Mouse (Mus musculus) T-cell, adult 66 days (primary cell): Measurements from ENCODE around the gene Mcrip2. TPM values are rescaled to one million over a fixed set of nuclear protein-coding genes. Genes with fewer than 3 reads are reported as not detected.

Source experiments
- total RNA-seq, 2 experiments: library from RNA; stranded (reverse); gene quantifications; 3 replicates in 1 of 2; 4 replicates in 1 of 2; pipeline ENCODE4 v1.2.4; 2023

Mcrip2 gene
- total RNA-seq = 1 to 10 TPM; 2.4 to 9.4 TPM

GRCm38 (mm10) chr17:25868601-25869191 is at the start of gene Mcrip2:
Gene Mcrip2, minus strand, starts transcription at chr17:25868764.

GRCm38 (mm10) chr17:25880196-25880910 is 11.8 kb upstream of the Mcrip2 start, which contains the start of gene Wfikkn1:
Gene Wfikkn1, minus strand, starts transcription at chr17:25880858.

GRCm38 (mm10) chr17:25874721-25875170 is 6.2 kb upstream of the Mcrip2 start, which contains the start of gene Mettl26:
Gene Mettl26, plus strand, starts transcription at chr17:25875074.

GRCm38 (mm10) chr17:25860832-25861703 is 7.5 kb downstream of the Mcrip2 start, which contains the start of gene Wdr90:
Gene Wdr90, minus strand, starts transcription at chr17:25861501.

GRCm38 (mm10) chr17:25844396-25844901 is 24.1 kb downstream of the Mcrip2 start, which contains the start of gene Rhot2:
Gene Rhot2, minus strand, starts transcription at chr17:25844851.

GRCm38 (mm10) chr17:25841117-25841880 is 27.3 kb downstream of the Mcrip2 start, which contains the start of gene Gm20683:
Gene Gm20683, minus strand, starts transcription at chr17:25841763.

GRCm38 (mm10) chr17:25837076-25837410 is 31.5 kb downstream of the Mcrip2 start, which contains the start of gene Rhbdl1:
Gene Rhbdl1, minus strand, starts transcription at chr17:25837295.

GRCm38 (mm10) chr17:25833291-25833663 is 35.3 kb downstream of the Mcrip2 start, which contains the start of gene Stub1:
Gene Stub1, minus strand, starts transcription at chr17:25833404.

GRCm38 (mm10) chr17:25828712-25829557 is 39.6 kb downstream of the Mcrip2 start, which contains the start of gene Jmjd8:
Gene Jmjd8, plus strand, starts transcription at chr17:25828867.

GRCm38 (mm10) chr17:25823452-25823851 is 45.1 kb downstream of the Mcrip2 start, which contains the start of gene Wdr24:
Gene Wdr24, plus strand, starts transcription at chr17:25823627.

Other genes starting within 250 kb of the Mcrip2 start
- gene Gng13, start 151.6 kb downstream of the Mcrip2 start, total RNA-seq = not detected
- 10 to 100 TPM in 1 of 2 experiments, 1 to 10 TPM in 1; 5.1 to 12.6 TPM for gene Chtf18, start 141.3 kb downstream of the Mcrip2 start, total RNA-seq
- 1 to 10 TPM; 4.6 to 8.0 TPM for gene Rpusd1, start 141.1 kb downstream of the Mcrip2 start, total RNA-seq
- gene Mslnl, start 132.7 kb downstream of the Mcrip2 start, total RNA-seq = under 1 TPM in 1 of 2 experiments, not detected in 1; 0.26 TPM
- 1 to 10 TPM in 1 of 2 experiments, not detected in 1; 1.1 TPM for gene Msln, start 114.4 kb downstream of the Mcrip2 start, total RNA-seq
- 10 to 100 TPM; 25.4 to 27.9 TPM for gene Narfl, start 95.0 kb downstream of the Mcrip2 start, total RNA-seq
- 10 to 100 TPM; 22.7 to 27.1 TPM for gene Haghl, start 83.1 kb downstream of the Mcrip2 start, total RNA-seq
- not detected for gene Ccdc78, start 82.2 kb downstream of the Mcrip2 start, total RNA-seq
- 10 to 100 TPM; 47.6 to 58.9 TPM for gene Fam173a, start 75.9 kb downstream of the Mcrip2 start, total RNA-seq
- gene AC134908.4, start 73.1 kb downstream of the Mcrip2 start, total RNA-seq = not detected
- gene Metrn, start 71.6 kb downstream of the Mcrip2 start, total RNA-seq = 10 to 100 TPM; 24.8 to 31.6 TPM
- gene Fbxl16, start 59.7 kb downstream of the Mcrip2 start, total RNA-seq = not detected
- gene Wdr24, start 45.1 kb downstream of the Mcrip2 start, total RNA-seq = 10 to 100 TPM; 25.3 to 25.7 TPM
- gene Jmjd8, start 39.9 kb downstream of the Mcrip2 start, total RNA-seq = 10 to 100 TPM; 32.3 to 42.2 TPM
- 10 to 100 TPM; 70.1 to 73.0 TPM for gene Stub1, start 35.4 kb downstream of the Mcrip2 start, total RNA-seq
- 10 to 100 TPM in 1 of 2 experiments, 1 to 10 TPM in 1; 8.1 to 15.2 TPM for gene Rhbdl1, start 31.5 kb downstream of the Mcrip2 start, total RNA-seq
- gene Gm20683, start 27.0 kb downstream of the Mcrip2 start, total RNA-seq = 10 to 100 TPM in 1 of 2 experiments, 1 to 10 TPM in 1; 9.3 to 10.8 TPM
- gene Rhot2, start 23.9 kb downstream of the Mcrip2 start, total RNA-seq = 10 to 100 TPM; 89.1 to 99.3 TPM
- 10 to 100 TPM; 29.0 to 41.5 TPM for gene Wdr90, start 7.3 kb downstream of the Mcrip2 start, total RNA-seq
- 10 to 100 TPM; 32.9 to 37.5 TPM for gene Mettl26, start 6.3 kb upstream of the Mcrip2 start, total RNA-seq
- 1 to 10 TPM; 9.2 to 9.6 TPM for gene Wfikkn1, start 12.1 kb upstream of the Mcrip2 start, total RNA-seq
- gene Rab40c, start 51.0 kb upstream of the Mcrip2 start, total RNA-seq = 10 to 100 TPM; 23.7 to 24.5 TPM
- gene Pigq, start 76.2 kb upstream of the Mcrip2 start, total RNA-seq = 10 to 100 TPM; 55.2 to 64.8 TPM
- not detected for gene Nhlrc4, start 76.2 kb upstream of the Mcrip2 start, total RNA-seq
- gene A930017K11Rik, start 83.8 kb upstream of the Mcrip2 start, total RNA-seq = under 1 TPM in 1 of 2 experiments, not detected in 1; 0.30 TPM
- gene Capn15, start 117.0 kb upstream of the Mcrip2 start, total RNA-seq = 10 to 100 TPM; 38.7 to 39.4 TPM
- gene Rab11fip3, start 200.8 kb upstream of the Mcrip2 start, total RNA-seq = 10 to 100 TPM; 18.3 to 22.2 TPM
- gene Decr2, start 221.6 kb upstream of the Mcrip2 start, total RNA-seq = 1 to 10 TPM; 6.5 TPM
- 1 to 10 TPM; 4.8 to 6.3 TPM for gene Nme4, start 226.8 kb upstream of the Mcrip2 start, total RNA-seq
- 10 to 100 TPM; 24.5 to 24.7 TPM for gene Tmem8, start 244.5 kb upstream of the Mcrip2 start, total RNA-seq